Mouse (Mus musculus) G1E (cell line): ENCODE measurements around the gene Ccdc141. TPM values are rescaled to one million over a fixed set of nuclear protein-coding genes. Genes with fewer than 3 reads are reported as not detected.

Source experiments
- ATAC-seq: 2 replicates; pipeline ENCODE4 v1.8.0; 2016; ENCODE audit warnings: mild to moderate bottlenecking; ENCODE audit not compliant: insufficient number of reproducible peaks, poor library complexity, low FRiP score, severe bottlenecking; ENCODE audit errors: extremely low read depth
- DNase-seq: peaks from one replicate; pipeline ENCODE4 v3.0.0; 2012; ENCODE audit warnings: low spot score
- H3K27me3 ChIP-seq: 2 replicates; pipeline ENCODE4 v1.6.1; 2012; ENCODE audit warnings: mild to moderate bottlenecking, low read length, inconsistent platforms; ENCODE audit not compliant: insufficient read depth
- H3K36me3 ChIP-seq: replicated peaks from 2 replicates; pipeline ENCODE3; 2012; ENCODE audit warnings: mild to moderate bottlenecking, inconsistent platforms
- H3K4me1 ChIP-seq: 2 replicates; pipeline ENCODE4 v1.6.1; 2012; ENCODE audit warnings: low read depth, low read length, inconsistent platforms, mixed read lengths; ENCODE audit not compliant: insufficient read depth
- H3K4me3 ChIP-seq: 2 replicates; pipeline ENCODE4 v1.5.1; 2012; ENCODE audit warnings: low read depth, mild to moderate bottlenecking, inconsistent platforms, low read length, moderate library complexity, mixed read lengths
- H3K9me3 ChIP-seq: replicated peaks from 2 replicates; pipeline ENCODE4 v1.6.1; 2012; ENCODE audit warnings: inconsistent platforms
- CTCF ChIP-seq: IDR thresholded peaks from 2 replicates; pipeline ENCODE4 v1.5.1; 2012; ENCODE audit warnings: low read depth, low read length, inconsistent platforms, mixed read lengths
- GATA1 ChIP-seq: IDR thresholded peaks from 2 replicates; pipeline ENCODE4 v1.6.1; 2012; ENCODE audit warnings: borderline replicate concordance, low read length, inconsistent platforms, mixed read lengths
- GATA2 ChIP-seq: IDR thresholded peaks from 2 replicates; pipeline ENCODE4 v1.6.1; 2012; ENCODE audit warnings: low read depth, low read length, inconsistent platforms, borderline replicate concordance
- POLR2AphosphoS5 ChIP-seq: IDR thresholded peaks from 2 replicates; pipeline ENCODE4 v1.6.1; 2012; ENCODE audit warnings: low read depth, low read length, inconsistent platforms; ENCODE audit not compliant: insufficient replicate concordance
- TAL1 ChIP-seq: conservative IDR thresholded peaks from 2 replicates; pipeline ENCODE4 v1.6.1; 2012; ENCODE audit warnings: low read depth, low read length, inconsistent platforms, mixed read lengths
- polyA plus RNA-seq: library from polyadenylated mRNA; stranded (reverse); fragments of >175 nt; gene quantifications from 2 replicates; pipeline ENCODE4 v1.2.3, GENCODE M21; 2012
- total RNA-seq, 2 experiments: library from RNA; stranded (forward) in 1 of 2; stranded (reverse) in 1 of 2; fragments of 200-1000 nt in 1 of 2; fragments of >200 nt in 1 of 2; fragmentation: Nextera tagmentation in 1 of 2; gene quantifications; 2 replicates each; pipeline ENCODE4 v1.2.3; 2014 to 2017

The Ccdc141 gene
- total and polyA plus RNA-seq, 3 experiments, result 0.11 TPM; not detected in 2

GRCm38 (mm10) chr2:77126939-77127338 is 43.5 kb downstream of the Ccdc141 start:
- no peaks in the 10 kb centered on the region for H3K36me3 ChIP-seq
- TF ChIP-seq CTCF (no peak), POLR2AphosphoS5 (no peak), GATA1 (no peak), TAL1 (no peak), GATA2 (no peak)
- ATAC-seq, result no peak

DNA sequence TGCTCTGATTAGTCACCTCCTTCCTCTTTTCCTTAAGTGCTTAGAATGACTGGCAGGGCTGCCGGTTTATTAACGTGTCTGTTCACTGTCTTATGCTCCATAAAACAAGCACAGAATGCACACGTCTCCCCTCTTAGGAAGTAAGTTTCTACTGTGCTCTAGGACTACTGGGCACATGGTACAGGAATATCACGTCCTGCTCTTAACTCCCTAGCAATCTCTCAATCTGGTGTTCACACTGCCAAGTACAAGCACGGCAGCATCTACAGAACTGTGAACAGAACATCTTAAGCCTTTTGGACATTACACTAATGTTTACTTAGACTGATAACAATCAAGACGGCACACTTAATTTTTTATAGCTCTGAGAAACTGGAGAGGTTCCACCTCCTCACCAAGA is 52.3 kb downstream of the Ccdc141 start:
- peaks cover 31% of the 10 kb centered on the region for H3K9me3 ChIP-seq
- no peak overlapping the region for H3K4me3 ChIP-seq
- no peak for TF ChIP-seq POLR2AphosphoS5
- no peak for TF ChIP-seq GATA1
- no peak for TF ChIP-seq TAL1
- no peak for TF ChIP-seq CTCF
- TF ChIP-seq GATA2, result no peak
- DNase-seq, result no peak
- no peaks in the 10 kb centered on the region for H3K27me3 ChIP-seq
- no peak for ATAC-seq
- H3K36me3 ChIP-seq, result no peaks in the 10 kb centered on the region
- no peaks in the 10 kb centered on the region for H3K4me1 ChIP-seq

More at GRCm38 (mm10) chr2:77126939-77127338, 43.5 kb downstream of the Ccdc141 start:
- no peak overlapping the region for H3K4me3 ChIP-seq
- DNase-seq, result no peak
- peaks cover 12% of the 10 kb centered on the region for H3K9me3 ChIP-seq
- no peaks in the 10 kb centered on the region for H3K4me1 ChIP-seq
- H3K27me3 ChIP-seq, result no peaks in the 10 kb centered on the region

GRCm38 (mm10) chr2:77114335-77114734 is 56.1 kb downstream of the Ccdc141 start:
- TF ChIP-seq CTCF, result no peak
- TF ChIP-seq POLR2AphosphoS5, result no peak
- TF ChIP-seq GATA1, result no peak
- TF ChIP-seq TAL1, result no peak
- TF ChIP-seq GATA2, result no peak
- H3K36me3 ChIP-seq, result no peaks in the 10 kb centered on the region
- no peak overlapping the region for H3K4me3 ChIP-seq
- H3K4me1 ChIP-seq, result no peaks in the 10 kb centered on the region
- DNase-seq (no peak), ATAC-seq (no peak)
- peaks cover 27% of the 10 kb centered on the region for H3K9me3 ChIP-seq
- no peaks in the 10 kb centered on the region for H3K27me3 ChIP-seq

DNA sequence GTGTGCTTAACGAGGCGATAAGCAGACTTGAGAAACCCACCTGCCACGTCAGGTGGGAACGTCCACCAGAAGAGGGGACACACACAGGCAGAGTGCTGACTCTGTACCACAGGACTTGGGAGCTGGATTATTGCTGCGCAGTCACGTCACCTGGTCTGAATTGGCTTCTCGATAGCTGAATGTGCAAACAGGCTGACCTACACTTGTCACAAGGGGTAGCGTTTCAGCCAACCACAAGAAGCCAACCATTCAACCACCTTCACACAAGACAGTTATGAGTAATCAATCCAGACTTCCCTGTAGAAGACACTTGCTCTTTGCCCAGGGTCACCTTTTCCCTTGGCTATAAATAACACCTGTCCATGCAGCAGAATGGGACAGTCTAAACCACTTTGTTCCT is 56.6 kb downstream of the Ccdc141 start:
- no peaks in the 10 kb centered on the region for H3K36me3 ChIP-seq
- TF ChIP-seq TAL1 (no peak), GATA2 (no peak), GATA1 (no peak), CTCF (no peak)
- H3K4me3 ChIP-seq, result no peak overlapping the region
- no peaks in the 10 kb centered on the region for H3K4me1 ChIP-seq
- H3K9me3 ChIP-seq, result peaks cover 29% of the 10 kb centered on the region
- H3K27me3 ChIP-seq, result no peaks in the 10 kb centered on the region
- no peak for ATAC-seq
- DNase-seq, result no peak

DNA sequence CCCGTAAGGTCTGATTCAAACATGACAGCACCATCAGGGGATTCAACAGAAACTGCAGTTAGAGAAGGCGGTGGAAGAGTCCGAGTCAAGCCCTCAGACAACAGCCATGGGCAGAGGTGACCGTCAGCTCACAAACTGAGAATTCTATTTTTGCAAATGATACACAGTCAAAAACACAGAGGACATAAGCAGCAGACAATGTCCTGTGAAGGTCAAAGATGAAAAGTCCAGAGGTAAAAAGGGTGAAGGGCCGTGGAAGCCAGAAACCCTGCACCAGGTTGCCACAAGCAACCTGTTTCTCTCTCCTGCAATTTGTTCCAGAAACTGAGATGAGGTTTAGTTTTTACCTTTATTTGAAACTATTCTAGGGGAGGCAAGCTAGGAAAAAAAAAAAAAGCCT is 57.4 kb downstream of the Ccdc141 start:
- Histone ChIP-seq H3K4me3 (no peak overlapping the region), H3K36me3 (no peaks in the 10 kb centered on the region), H3K27me3 (no peaks in the 10 kb centered on the region), H3K4me1 (no peaks in the 10 kb centered on the region), H3K9me3 (peaks cover 32% of the 10 kb centered on the region)
- no peak for DNase-seq
- TF ChIP-seq TAL1, result no peak
- no peak for ATAC-seq

- no peak overlapping the region for H3K4me3 ChIP-seq
- TF ChIP-seq TAL1 (no peak), GATA2 (no peak), GATA1 (no peak), POLR2AphosphoS5 (no peak), CTCF (no peak)
- H3K9me3 ChIP-seq, result peaks cover 32% of the 10 kb centered on the region
- no peaks in the 10 kb centered on the region for H3K36me3 ChIP-seq
- DNase-seq, result no peak
- H3K27me3 ChIP-seq, result no peaks in the 10 kb centered on the region
- no peak for ATAC-seq
- H3K4me1 ChIP-seq, result no peaks in the 10 kb centered on the region
These were observed 59.3 kb downstream of the Ccdc141 start for GRCm38 (mm10) chr2:77111095-77111494.

DNA sequence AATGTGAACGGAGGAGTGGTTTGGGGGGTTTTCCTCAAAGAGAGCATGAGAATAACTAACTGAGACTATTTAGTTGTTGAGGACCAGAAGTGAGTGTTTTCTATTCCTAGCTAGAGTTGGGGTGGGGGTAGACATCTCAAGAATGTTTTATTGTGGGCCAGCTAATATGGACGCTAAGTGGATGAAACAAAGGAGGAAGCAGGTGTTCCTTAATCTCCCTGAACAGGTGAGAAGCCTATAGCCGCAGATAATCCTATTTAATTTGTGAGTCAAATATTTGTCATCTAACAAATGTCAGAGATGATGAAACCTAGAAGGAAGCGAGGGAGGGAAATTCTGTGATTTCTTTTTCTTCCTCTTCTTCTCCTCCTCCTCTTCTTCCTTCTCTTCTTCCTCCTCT is 60.1 kb downstream of the Ccdc141 start:
- H3K27me3 ChIP-seq, result no peaks in the 10 kb centered on the region
- TF ChIP-seq GATA2 (no peak), GATA1 (no peak), TAL1 (no peak), CTCF (no peak), POLR2AphosphoS5 (no peak)
- H3K9me3 ChIP-seq, result peaks cover 31% of the 10 kb centered on the region
- DNase-seq (no peak), ATAC-seq (no peak)
- no peak overlapping the region for H3K4me3 ChIP-seq
- no peaks in the 10 kb centered on the region for H3K36me3 ChIP-seq
- H3K4me1 ChIP-seq, result no peaks in the 10 kb centered on the region
